ENCODE assay signal across 22 mouse cellular contexts in genomic region chr8:8453944-8454343, GRCm38 (mm10).
"Had no signal": no experiment of that assay in that cellular context is flagged by ENCODE, and none has a peak within 500 bp of the region (broad histone marks: within the 10 kb centered on the region; RNA-seq: fewer than 3 reads in every experiment).

No protein-coding gene starts in this region.

- H3K27me3 ChIP-seq: midbrain, embryonic 15.5 days; stomach, embryonic 15.5 days had no signal

- DNase-seq: kidney, adult 2 months; kidney, postnatal 25 days; layer of hippocampus, adult 9-11 months; layer of hippocampus, postnatal 36 days; liver, postnatal 0 days; lung, embryonic 14.5 days; right cerebral cortex, adult 18-20 months; right cerebral cortex, postnatal 14 days; right cerebral cortex, postnatal 4 days; thymus, adult 18-20 months; thymus, postnatal 14 days; thymus, postnatal 4 days had no signal

- ATAC-seq: intestine, postnatal 0 days; liver, postnatal 0 days; lung, postnatal 0 days; midbrain, embryonic 15.5 days had no signal

- H3K27ac ChIP-seq: kidney, postnatal 0 days; layer of hippocampus, adult 2 months; left cerebral cortex, adult 2 months; liver, embryonic 14.5 days; macrophage; midbrain, embryonic 12.5 days; midbrain, embryonic 15.5 days; stomach, embryonic 15.5 days had no signal

- H3K4me2 ChIP-seq: lung, embryonic 14.5 days; midbrain, embryonic 12.5 days; midbrain, embryonic 15.5 days; stomach, embryonic 15.5 days had no signal

- H3K36me3 ChIP-seq: midbrain, embryonic 12.5 days; midbrain, embryonic 15.5 days; stomach, embryonic 15.5 days had no signal

- H3K4me1 ChIP-seq: midbrain, embryonic 15.5 days; stomach, embryonic 15.5 days had no signal

- H3K9me3 ChIP-seq: midbrain, embryonic 12.5 days; midbrain, embryonic 15.5 days; stomach, embryonic 15.5 days had no signal

- H3K4me3 ChIP-seq: layer of hippocampus, adult 2 months; left cerebral cortex, adult 2 months; midbrain, embryonic 12.5 days; midbrain, embryonic 15.5 days; stomach, embryonic 15.5 days had no signal

- H3K9ac ChIP-seq: liver, embryonic 14.5 days; liver, postnatal 0 days; lung, embryonic 14.5 days; midbrain, embryonic 12.5 days; midbrain, embryonic 15.5 days; stomach, embryonic 15.5 days had no signal
